Mouse (Mus musculus): Measurements from ENCODE around the gene Fam83g. TPM values are rescaled to one million over a fixed set of nuclear protein-coding genes. Genes with fewer than 3 reads are reported as not detected.

Fam83g gene
- polyA plus RNA-seq, 1 experiment from 2014 or later: 2.1 TPM

- peak; percentile 79 for DNase-seq
- TF ChIP-seq CTCF (IDR thresholded peaks at IDR 0.05; ENCODE audit: low read depth): peak; percentile 89
- Histone ChIP-seq H3K4me3 (ENCODE audit: low read depth, low read length) (no peak overlapping the region), H3K27me3 (ENCODE audit: insufficient read depth, low read length) (no peaks in the 10 kb centered on the region), H3K9ac (no peak overlapping the region), H3K36me3 (ENCODE audit: insufficient read depth) (no peaks in the 10 kb centered on the region), H3K4me2 (no peak overlapping the region), H3K4me1 (ENCODE audit: insufficient read depth) (peaks cover 2% of the 10 kb centered on the region; the same call in 1 of the 2 replicates), H3K9me3 (ENCODE audit: low read depth, low read length) (no peaks in the 10 kb centered on the region), H3K27ac (ENCODE audit: low read depth) (no peak overlapping the region)
- 41% methylated on average over 7 of the region's 7 CpGs for WGBS
- peak; percentile 57; the same call in 1 of the 2 replicates for ATAC-seq (ENCODE audit: insufficient read depth)
Observed at GRCm38 (mm10) chr11:61665991-61666799, 17.7 kb upstream of the Fam83g start.

DNA sequence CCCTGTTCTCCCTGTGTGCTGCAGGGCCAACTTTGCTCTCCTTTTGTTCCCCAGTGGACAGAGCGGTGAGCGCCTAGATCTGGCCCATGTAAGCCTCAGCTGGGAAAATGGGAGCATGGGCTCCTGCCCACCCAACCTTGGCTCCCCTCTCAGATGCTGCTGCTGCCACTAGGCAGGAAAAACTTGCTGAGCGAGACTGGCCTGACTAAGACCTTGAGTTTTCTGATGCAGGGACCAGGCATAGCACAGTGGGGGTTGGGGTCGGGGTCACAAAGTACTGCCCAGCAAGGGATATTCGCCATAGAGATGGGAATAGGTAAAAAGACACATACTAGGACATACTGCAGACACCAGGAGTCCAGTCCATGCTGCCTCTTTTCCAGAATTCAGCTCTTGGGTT is 16.6 kb upstream of the Fam83g start:
- no peaks in the 10 kb centered on the region for H3K9me3 ChIP-seq (ENCODE audit: low read depth, low read length)
- no peak overlapping the region for H3K9ac ChIP-seq
- no peaks in the 10 kb centered on the region for H3K36me3 ChIP-seq (ENCODE audit: insufficient read depth)
- H3K4me1 ChIP-seq (ENCODE audit: insufficient read depth): peaks cover 2% of the 10 kb centered on the region; the same call in 1 of the 2 replicates
- H3K27ac ChIP-seq (ENCODE audit: low read depth): no peak overlapping the region
- no peak for TF ChIP-seq CTCF (IDR thresholded peaks at IDR 0.05; ENCODE audit: low read depth)
- no peak overlapping the region for H3K4me3 ChIP-seq (ENCODE audit: low read depth, low read length)
- DNase-seq (no peak), ATAC-seq (ENCODE audit: insufficient read depth) (no peak)
- no peaks in the 10 kb centered on the region for H3K27me3 ChIP-seq (ENCODE audit: insufficient read depth, low read length)
- 77% methylated on average over 5 of the region's 5 CpGs for WGBS
- H3K4me2 ChIP-seq: no peak overlapping the region

DNA sequence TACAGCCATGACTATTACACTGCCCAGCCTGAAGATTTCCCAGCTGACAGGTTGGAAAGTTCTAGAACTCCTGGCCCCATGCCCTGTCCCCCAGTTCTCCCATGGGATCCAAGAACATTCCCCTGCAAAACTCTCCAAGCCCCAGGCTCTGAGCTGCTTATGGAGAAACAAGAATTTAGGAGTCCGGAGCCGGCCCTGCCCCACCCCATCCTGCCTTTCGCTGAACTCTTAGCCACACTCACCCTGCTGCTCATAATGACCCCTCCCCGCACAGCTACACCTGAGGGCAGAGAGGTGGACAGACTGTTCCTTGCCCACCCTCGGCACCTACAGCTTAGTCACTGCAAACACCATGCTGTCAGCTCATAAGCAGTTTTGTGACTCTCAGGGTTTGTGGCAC is 16.1 kb upstream of the Fam83g start:
- H3K27ac ChIP-seq (ENCODE audit: low read depth): no peak overlapping the region
- H3K4me1 ChIP-seq (ENCODE audit: insufficient read depth): 0 out of 2 replicates have a peak, but pooled peaks cover 2% of the 10 kb centered on the region
- TF ChIP-seq CTCF (IDR thresholded peaks at IDR 0.05; ENCODE audit: low read depth): no peak
- DNase-seq: no peak
- H3K27me3 ChIP-seq (ENCODE audit: insufficient read depth, low read length): no peaks in the 10 kb centered on the region
- no peak for ATAC-seq (ENCODE audit: insufficient read depth)
- no peak overlapping the region for H3K4me3 ChIP-seq (ENCODE audit: low read depth, low read length)
- no peaks in the 10 kb centered on the region for H3K9me3 ChIP-seq (ENCODE audit: low read depth, low read length)
- WGBS: 63% methylated on average over 5 of the region's 5 CpGs
- H3K9ac ChIP-seq: no peak overlapping the region
- no peaks in the 10 kb centered on the region for H3K36me3 ChIP-seq (ENCODE audit: insufficient read depth)
- H3K4me2 ChIP-seq: no peak overlapping the region

DNA sequence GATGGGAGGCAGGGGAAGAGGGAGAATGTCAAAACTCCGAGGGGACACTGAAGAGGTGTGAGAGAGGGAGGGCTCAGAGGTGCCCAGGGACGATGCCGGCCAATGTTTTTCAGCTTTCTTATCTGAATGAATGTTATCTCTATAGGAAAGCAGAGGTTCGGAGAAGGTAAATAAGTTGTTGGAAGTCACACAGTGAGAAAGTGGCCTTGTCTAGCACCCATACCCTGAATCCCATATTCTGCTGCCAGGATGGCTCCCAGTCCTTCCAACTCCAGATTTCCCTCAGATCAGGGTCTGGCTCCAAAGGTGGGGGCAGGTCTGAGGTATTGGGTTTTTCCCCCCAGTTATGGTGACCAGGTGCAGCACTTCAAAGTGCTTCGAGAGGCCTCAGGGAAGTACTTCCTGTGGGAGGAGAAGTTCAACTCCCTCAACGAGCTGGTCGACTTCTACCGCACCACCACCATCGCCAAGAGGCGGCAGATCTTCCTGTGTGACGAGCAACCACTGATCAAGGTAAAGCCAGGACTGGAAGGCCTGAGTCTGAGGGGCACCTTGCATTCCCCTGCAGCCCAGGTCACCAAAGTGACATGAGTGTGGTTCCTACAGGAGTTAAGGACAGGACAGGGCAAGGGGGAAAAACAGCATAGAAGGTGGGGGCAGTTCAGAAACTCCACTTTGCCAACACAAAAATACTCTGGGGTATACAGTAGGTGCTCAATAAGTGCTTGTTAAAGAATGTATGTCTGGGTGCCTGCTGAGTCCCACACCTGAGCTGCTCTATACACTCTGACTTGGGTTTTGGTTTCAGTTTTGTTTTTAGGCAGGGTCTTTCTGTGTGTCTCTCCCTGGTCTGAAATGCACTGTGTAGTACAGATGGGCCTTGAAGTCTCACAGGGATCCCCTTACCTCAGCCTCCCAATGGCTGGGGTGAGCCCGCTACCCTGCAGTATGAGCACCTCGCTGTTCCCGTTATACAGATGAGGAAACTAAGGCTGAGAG is 14.1 kb upstream of the Fam83g start:
- no peak for TF ChIP-seq CTCF (IDR thresholded peaks at IDR 0.05; ENCODE audit: low read depth)
- ATAC-seq (ENCODE audit: insufficient read depth): no peak
- Histone ChIP-seq H3K9me3 (ENCODE audit: low read depth, low read length) (no peaks in the 10 kb centered on the region), H3K27ac (ENCODE audit: low read depth) (no peak overlapping the region), H3K4me2 (no peak overlapping the region), H3K4me1 (ENCODE audit: insufficient read depth) (peaks cover 11% of the 10 kb centered on the region), H3K36me3 (ENCODE audit: insufficient read depth) (no peaks in the 10 kb centered on the region), H3K27me3 (ENCODE audit: insufficient read depth, low read length) (no peaks in the 10 kb centered on the region), H3K9ac (no peak overlapping the region), H3K4me3 (ENCODE audit: low read depth, low read length) (no peak overlapping the region)
- DNase-seq: no peak
- WGBS: 46% methylated on average over 14 of the region's 14 CpGs

- Histone ChIP-seq H3K27ac (ENCODE audit: low read depth) (no peak overlapping the region), H3K9me3 (ENCODE audit: low read depth, low read length) (no peaks in the 10 kb centered on the region), H3K4me2 (no peak overlapping the region), H3K4me1 (ENCODE audit: insufficient read depth) (peaks cover 15% of the 10 kb centered on the region), H3K4me3 (ENCODE audit: low read depth, low read length) (no peak overlapping the region), H3K27me3 (ENCODE audit: insufficient read depth, low read length) (no peaks in the 10 kb centered on the region), H3K9ac (no peak overlapping the region), H3K36me3 (ENCODE audit: insufficient read depth) (no peaks in the 10 kb centered on the region)
- DNase-seq: no peak
- 0 out of 2 replicates have a peak, but pooled peaks have one; percentile 14 for ATAC-seq (ENCODE audit: insufficient read depth)
- TF ChIP-seq CTCF (IDR thresholded peaks at IDR 0.05; ENCODE audit: low read depth): no peak
- WGBS: 58% methylated on average over 19 of the region's 19 CpGs
Observed at GRCm38 (mm10) chr11:61671781-61672383, 12.0 kb upstream of the Fam83g start.

GRCm38 (mm10) chr11:61673686-61674085 is 10.2 kb upstream of the Fam83g start:
- ATAC-seq (ENCODE audit: insufficient read depth) (no peak), DNase-seq (no peak)
- Histone ChIP-seq H3K4me1 (ENCODE audit: insufficient read depth) (peaks cover 15% of the 10 kb centered on the region), H3K4me2 (no peak overlapping the region), H3K36me3 (ENCODE audit: insufficient read depth) (no peaks in the 10 kb centered on the region), H3K9me3 (ENCODE audit: low read depth, low read length) (no peaks in the 10 kb centered on the region), H3K27ac (ENCODE audit: low read depth) (no peak overlapping the region), H3K27me3 (ENCODE audit: insufficient read depth, low read length) (no peaks in the 10 kb centered on the region), H3K4me3 (ENCODE audit: low read depth, low read length) (no peak overlapping the region), H3K9ac (no peak overlapping the region)
- peak; percentile 51 for TF ChIP-seq CTCF (IDR thresholded peaks at IDR 0.05; ENCODE audit: low read depth)
- 44% methylated on average over 8 of the region's 8 CpGs for WGBS
